ENCODE assay signal across 8 mouse cellular contexts in the genomic region with DNA sequence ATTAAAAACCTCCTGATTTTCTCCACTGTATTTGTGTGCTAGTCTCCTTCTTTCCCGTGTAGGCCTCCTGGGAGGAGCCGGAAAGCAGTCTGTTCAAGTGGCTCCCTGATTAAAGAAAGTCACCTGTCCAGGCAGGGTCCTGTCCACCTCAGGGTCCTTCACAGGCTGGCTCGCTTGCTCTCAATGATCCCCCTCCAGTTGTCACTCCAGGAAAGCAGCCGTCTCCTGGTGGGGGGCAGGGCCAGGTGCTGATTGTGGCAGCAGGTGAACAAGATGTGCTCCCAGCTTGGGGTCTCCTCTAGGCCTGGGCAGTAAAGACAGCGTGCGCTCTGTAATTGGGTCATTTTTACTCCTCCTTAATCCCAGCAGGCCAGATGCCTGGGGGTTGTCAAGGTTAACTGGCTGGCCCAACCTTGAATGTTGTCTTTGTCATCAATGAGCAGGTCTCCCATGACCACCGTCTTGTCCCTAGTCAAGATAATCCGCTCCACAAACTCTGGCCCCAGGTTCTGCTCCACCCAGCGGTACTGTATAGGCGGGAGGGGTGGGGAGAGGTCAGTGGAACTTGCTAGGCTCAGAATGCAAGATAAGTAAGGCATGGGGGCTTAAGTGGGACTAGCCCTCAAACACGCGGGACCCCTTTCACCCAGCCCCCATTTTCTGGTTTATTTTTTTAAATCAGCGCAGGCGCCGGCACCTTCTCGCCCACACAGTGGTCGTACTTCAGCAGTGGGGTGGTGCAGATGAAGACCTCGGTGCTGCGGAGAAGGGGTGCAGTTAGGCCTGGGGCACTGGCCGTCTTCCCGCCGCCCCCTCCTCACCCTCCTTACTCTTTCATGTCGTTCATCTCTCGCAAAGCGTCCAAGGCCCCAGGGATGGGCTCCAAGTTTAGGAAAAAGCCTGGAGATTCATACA. TPM values are rescaled to one million over a fixed set of nuclear protein-coding genes. Genes with fewer than 3 reads are reported as not detected.
DNase-seq lines count a peak whose midpoint lies in the region; ATAC-seq and TF ChIP-seq lines count a peak whose summit lies in the region.

No protein-coding gene starts in this region.

- peak overlapping the region; percentile 79 for H3K4me3 ChIP-seq in heart, adult 2 months
- peak overlapping the region; percentile 75 for H3K4me3 ChIP-seq in embryonic facial prominence, embryonic 15.5 days (replicated peaks)
- H3K4me3 ChIP-seq in limb, embryonic 11.5 days (ENCODE audit: low read depth, low read length): peak overlapping the region; percentile 65
- H3K4me3 ChIP-seq in stomach, embryonic 15.5 days (replicated peaks): peak overlapping the region; percentile 60

- H3K4me1 ChIP-seq in heart, adult 2 months (ENCODE audit: control insufficient read depth, insufficient read depth, low read length): peaks cover 2% of the 10 kb centered on the region
- peaks cover 16% of the 10 kb centered on the region for H3K4me1 ChIP-seq in embryonic facial prominence, embryonic 15.5 days
- H3K4me1 ChIP-seq in limb, embryonic 11.5 days (ENCODE audit: control insufficient read depth, insufficient read depth, low read length): peaks cover 6% of the 10 kb centered on the region
- peaks cover 15% of the 10 kb centered on the region for H3K4me1 ChIP-seq in stomach, embryonic 15.5 days

- H3K9me3 ChIP-seq in embryonic facial prominence, embryonic 15.5 days (replicated peaks): no peaks in the 10 kb centered on the region
- no peaks in the 10 kb centered on the region for H3K9me3 ChIP-seq in limb, embryonic 11.5 days (ENCODE audit: control insufficient read depth, low read length)
- H3K9me3 ChIP-seq in stomach, embryonic 15.5 days: no peaks in the 10 kb centered on the region

- no peak for TF ChIP-seq POLR2A in heart, adult 2 months (IDR thresholded peaks at IDR 0.05; ENCODE audit: insufficient read depth, low read depth, low read length)

- intact Hi-C loops in heart, adult 2 months (cut with DNase I): loop anchor here (2.0 to 5.0 kb wide), 3 partner anchors 22 to 122 kb away; a partner anchor contains a TSS

- peak; percentile 4 for ATAC-seq in CD4-positive, CD25-positive, alpha-beta regulatory T cell, adult 4 months
- ATAC-seq in embryonic facial prominence, embryonic 15.5 days (ENCODE audit: insufficient number of reproducible peaks, low FRiP score, low TSS enrichment, low read depth): peak; percentile 20; the same call in 1 of the 2 replicates
- ATAC-seq in limb, embryonic 11.5 days (ENCODE audit: insufficient number of reproducible peaks, low FRiP score, low TSS enrichment, low read depth): peak; percentile 65
- ATAC-seq in stomach, embryonic 15.5 days (ENCODE audit: insufficient read depth, low FRiP score, low read depth): peak; percentile 34; the same call in 1 of the 2 replicates

- H3K36me3 ChIP-seq in heart, adult 2 months (ENCODE audit: control insufficient read depth, insufficient read depth, low read length): no peaks in the 10 kb centered on the region
- peaks cover 14% of the 10 kb centered on the region for H3K36me3 ChIP-seq in embryonic facial prominence, embryonic 15.5 days
- H3K36me3 ChIP-seq in limb, embryonic 11.5 days (ENCODE audit: control insufficient read depth, insufficient read depth, low read length): no peaks in the 10 kb centered on the region
- H3K36me3 ChIP-seq in stomach, embryonic 15.5 days: 0 out of 2 replicates have a peak, but pooled peaks cover 5% of the 10 kb centered on the region

- peak overlapping the region; percentile 75 for H3K4me2 ChIP-seq in embryonic facial prominence, embryonic 15.5 days (replicated peaks)
- peak overlapping the region; percentile 78 for H3K4me2 ChIP-seq in limb, embryonic 11.5 days (ENCODE audit: low read depth, severe bottlenecking)
- H3K4me2 ChIP-seq in stomach, embryonic 15.5 days: peak overlapping the region; percentile 88

- no peaks in the 10 kb centered on the region for H3K27me3 ChIP-seq in heart, adult 2 months (ENCODE audit: control insufficient read depth, insufficient read depth, low read length)
- no peaks in the 10 kb centered on the region for H3K27me3 ChIP-seq in embryonic facial prominence, embryonic 15.5 days
- H3K27me3 ChIP-seq in limb, embryonic 11.5 days (ENCODE audit: control insufficient read depth, insufficient read depth, low read length): no peaks in the 10 kb centered on the region
- H3K27me3 ChIP-seq in stomach, embryonic 15.5 days (replicated peaks): no peaks in the 10 kb centered on the region

- H3K27ac ChIP-seq in heart, adult 2 months: peak overlapping the region; percentile 38; the same call in 1 of the 2 replicates
- H3K27ac ChIP-seq in embryonic facial prominence, embryonic 15.5 days (replicated peaks): peak overlapping the region; percentile 91
- no peak overlapping the region for H3K27ac ChIP-seq in limb, embryonic 11.5 days (replicated peaks; ENCODE audit: low read depth, low read length)
- H3K27ac ChIP-seq in stomach, embryonic 15.5 days: peak overlapping the region; percentile 84; the same call in 1 of the 2 replicates

- H3K79me2 ChIP-seq in heart, adult 2 months (replicated peaks; ENCODE audit: control insufficient read depth, insufficient read depth, low read length): no peaks in the 10 kb centered on the region

- H3K9ac ChIP-seq in heart, adult 2 months (ENCODE audit: low read depth, low read length): peak overlapping the region; percentile 42; the same call in 1 of the 2 replicates
- H3K9ac ChIP-seq in embryonic facial prominence, embryonic 15.5 days: peak overlapping the region; percentile 58; the same call in 1 of the 2 replicates
- peak overlapping the region; percentile 77 for H3K9ac ChIP-seq in limb, embryonic 11.5 days (ENCODE audit: low read length)
- H3K9ac ChIP-seq in stomach, embryonic 15.5 days: peak overlapping the region; percentile 21

- DNase-seq in heart, adult 2 months: no peak
- DNase-seq in heart, adult 18-20 months: no peak
- peak; percentile 35 for DNase-seq in limb, embryonic 11.5 days (ENCODE audit: low spot score)
- DNase-seq in T-cell, adult 2 months (ENCODE audit: low spot score): no peak
- no peak for DNase-seq in urinary bladder, postnatal 14 days (ENCODE audit: low spot score)

- TF ChIP-seq EP300 in heart, adult 2 months (IDR thresholded peaks at IDR 0.05; ENCODE audit: insufficient read depth, low read depth, low read length): no peak

- TF ChIP-seq CTCF in heart, adult 2 months (IDR thresholded peaks at IDR 0.05): no peak

- 42% methylated on average over 25 of the region's 25 CpGs for WGBS in heart, adult 2 months
- 21% methylated on average over 25 of the region's 25 CpGs for WGBS in embryonic facial prominence, embryonic 15.5 days
- 25% methylated on average over 25 of the region's 25 CpGs for WGBS in limb, embryonic 11.5 days
- 24% methylated on average over 25 of the region's 25 CpGs for WGBS in stomach, embryonic 15.5 days

RNA-seq across cellular contexts. Expression of a gene that starts 1.0 kb away (rescaled TPM):
- total RNA-seq in heart, adult 2 months (2021): 10 to 100 TPM; 10.9 to 12.9 TPM
- polyA plus RNA-seq in heart, adult 2 months (2012; rRNA removed): 11.7 and 12.4 TPM in 2 replicates
- 10 to 100 TPM; 11.5 to 16.6 TPM for total RNA-seq in heart, adult 18-20 months (2021)
- 100 to 1,000 TPM; 296 to 304 TPM for polyA plus RNA-seq in CD4-positive, CD25-positive, alpha-beta regulatory T cell, adult 4 months (2017; shearing (Covaris generic))
- 87.5 and 88.1 TPM in 2 replicates for polyA plus RNA-seq in embryonic facial prominence, embryonic 15.5 days (2015; fragmentation: Nextera tagmentation; extraction: Ambion mirVana)
- polyA plus RNA-seq in limb, embryonic 11.5 days (2014; fragmentation: Nextera tagmentation; extraction: Ambion mirVana): 58.2 and 60.9 TPM in 2 replicates
- polyA plus RNA-seq in stomach, embryonic 15.5 days (2015; fragmentation: Nextera tagmentation; extraction: Ambion mirVana): 115 and 123 TPM in 2 replicates

RNA-seq across cellular contexts. Expression of a gene that starts 15.2 kb away (rescaled TPM):
- total RNA-seq in heart, adult 2 months (2021): 1 to 10 TPM; 1.9 to 2.7 TPM
- polyA plus RNA-seq in heart, adult 2 months (2012; rRNA removed): 2.3 and 3.3 TPM in 2 replicates
- total RNA-seq in heart, adult 18-20 months (2021): 1 to 10 TPM; 1.8 to 1.9 TPM
- 100 to 1,000 TPM in 1 of 2 experiments, 10 to 100 TPM in 1; 79.2 to 132 TPM for polyA plus RNA-seq in CD4-positive, CD25-positive, alpha-beta regulatory T cell, adult 4 months (2017; shearing (Covaris generic))
- polyA plus RNA-seq in embryonic facial prominence, embryonic 15.5 days (2015; fragmentation: Nextera tagmentation; extraction: Ambion mirVana): 8.9 and 9.8 TPM in 2 replicates
- polyA plus RNA-seq in limb, embryonic 11.5 days (2014; fragmentation: Nextera tagmentation; extraction: Ambion mirVana): 7.7 and 8.8 TPM in 2 replicates
- polyA plus RNA-seq in stomach, embryonic 15.5 days (2015; fragmentation: Nextera tagmentation; extraction: Ambion mirVana): 5.5 and 6.8 TPM in 2 replicates

RNA-seq across cellular contexts. Expression of a gene that starts 23.5 kb away (rescaled TPM):
- total RNA-seq in heart, adult 2 months (2021): 100 to 1,000 TPM; 110 TPM
- polyA plus RNA-seq in heart, adult 2 months (2012; rRNA removed): 116 and 124 TPM in 2 replicates
- 100 to 1,000 TPM; 114 to 148 TPM for total RNA-seq in heart, adult 18-20 months (2021)
- polyA plus RNA-seq in CD4-positive, CD25-positive, alpha-beta regulatory T cell, adult 4 months (2017; shearing (Covaris generic)): 100 to 1,000 TPM; 716 to 764 TPM
- polyA plus RNA-seq in embryonic facial prominence, embryonic 15.5 days (2015; fragmentation: Nextera tagmentation; extraction: Ambion mirVana): 523 and 542 TPM in 2 replicates
- 526 and 537 TPM in 2 replicates for polyA plus RNA-seq in limb, embryonic 11.5 days (2014; fragmentation: Nextera tagmentation; extraction: Ambion mirVana)
- 472 and 482 TPM in 2 replicates for polyA plus RNA-seq in stomach, embryonic 15.5 days (2015; fragmentation: Nextera tagmentation; extraction: Ambion mirVana)

RNA-seq across cellular contexts. Expression of a gene that starts 28.4 kb away (rescaled TPM):
- not detected for total RNA-seq in heart, adult 2 months (2021)
- polyA plus RNA-seq in heart, adult 2 months (2012; rRNA removed): 0.06 and 0.18 TPM in 2 replicates
- total RNA-seq in heart, adult 18-20 months (2021): under 1 TPM in 1 of 2 experiments, not detected in 1; 0.36 TPM
- 1 to 10 TPM; 3.5 to 6.5 TPM for polyA plus RNA-seq in CD4-positive, CD25-positive, alpha-beta regulatory T cell, adult 4 months (2017; shearing (Covaris generic))
- 0.22 and 0.36 TPM in 2 replicates for polyA plus RNA-seq in embryonic facial prominence, embryonic 15.5 days (2015; fragmentation: Nextera tagmentation; extraction: Ambion mirVana)
- 0.09 and 0.26 TPM in 2 replicates for polyA plus RNA-seq in limb, embryonic 11.5 days (2014; fragmentation: Nextera tagmentation; extraction: Ambion mirVana)
- polyA plus RNA-seq in stomach, embryonic 15.5 days (2015; fragmentation: Nextera tagmentation; extraction: Ambion mirVana): 2.3 and 3.1 TPM in 2 replicates

RNA-seq across cellular contexts. Expression of a gene that starts 45.4 kb away (rescaled TPM):
- 100 to 1,000 TPM; 168 to 177 TPM for total RNA-seq in heart, adult 2 months (2021)
- polyA plus RNA-seq in heart, adult 2 months (2012; rRNA removed): 64.7 and 126 TPM in 2 replicates
- 100 to 1,000 TPM; 160 to 170 TPM for total RNA-seq in heart, adult 18-20 months (2021)
- 100 to 1,000 TPM; 676 to 678 TPM for polyA plus RNA-seq in CD4-positive, CD25-positive, alpha-beta regulatory T cell, adult 4 months (2017; shearing (Covaris generic))
- polyA plus RNA-seq in embryonic facial prominence, embryonic 15.5 days (2015; fragmentation: Nextera tagmentation; extraction: Ambion mirVana): 826 and 846 TPM in 2 replicates
- polyA plus RNA-seq in limb, embryonic 11.5 days (2014; fragmentation: Nextera tagmentation; extraction: Ambion mirVana): 1,466 and 1,467 TPM in 2 replicates
- polyA plus RNA-seq in stomach, embryonic 15.5 days (2015; fragmentation: Nextera tagmentation; extraction: Ambion mirVana): 838 and 874 TPM in 2 replicates

Comparison
In these comparisons a context has a peak if more than half of its experiments do, and no peak if none do; other contexts are left out.
1. H3K9ac ChIP-seq: peak in every context shown above with its lines; median percentile 77 in limb, embryonic 11.5 days; 58 in embryonic facial prominence, embryonic 15.5 days; 42 in heart, adult 2 months; 21 in stomach, embryonic 15.5 days.
2. ATAC-seq: peak in every context shown above with its lines; median percentile 65 in limb, embryonic 11.5 days; 34 in stomach, embryonic 15.5 days; 20 in embryonic facial prominence, embryonic 15.5 days; 4 in CD4-positive, CD25-positive, alpha-beta regulatory T cell, adult 4 months.